In genomic region chr14:27507894-27508643, GRCm38 (mm10) we compare ENCODE assay signal across 8 mouse cellular contexts. TPM values are rescaled to one million over a fixed set of nuclear protein-coding genes. Genes with fewer than 3 reads are reported as not detected.
DNase-seq lines count a peak whose midpoint lies in the region; ATAC-seq and TF ChIP-seq lines count a peak whose summit lies in the region.

Gene Ccdc66 (minus strand): TSS chr14:27508460.

- 0 out of 2 replicates have a peak within 1 kb of the TSS, but pooled peaks have one; percentile 31 for H3K27ac ChIP-seq in cortical plate, adult 2 months (ENCODE audit: insufficient read depth, low read length)

- TF ChIP-seq POLR2A in cortical plate, adult 2 months (IDR thresholded peaks at IDR 0.05; ENCODE audit: extremely low read depth, insufficient read depth, low read length): peak; percentile 42; the same call in 1 of the 2 replicates

- DNase-seq in gastrocnemius, postnatal 10 days: peak; percentile 97
- peak; percentile 96 for DNase-seq in induced T-regulatory cell, adult 2 months (ENCODE audit: low read depth)
- peak; percentile 96 to 100 for DNase-seq in left cerebral cortex, adult 9 months (ENCODE audit: low spot score in 2 of 2)
- peak; percentile 94 for DNase-seq in right cerebral cortex, postnatal 14 days
- peak; percentile 99 to 100 for DNase-seq in urinary bladder, postnatal 36 days (ENCODE audit: low spot score in 2 of 2)

- peak; percentile 92 for ATAC-seq in activated CD4-positive, CD25-positive, alpha-beta regulatory T cell, adult 4 months
- peak; percentile 99 for ATAC-seq in megakaryocyte progenitor cell, adult 5-6 weeks (replicated peaks; ENCODE audit: poor library complexity)

- H3K4me3 ChIP-seq in cortical plate, adult 2 months (ENCODE audit: insufficient read depth, low read length): peak within 1 kb of the TSS; percentile 83

- TF ChIP-seq CTCF in cortical plate, adult 2 months (IDR thresholded peaks at IDR 0.05; ENCODE audit: extremely low read depth, insufficient read depth, low read length): no peak

- H3K4me1 ChIP-seq in cortical plate, adult 2 months (ENCODE audit: control insufficient read depth, insufficient read depth, low read length): no peaks in the 10 kb centered on the region

RNA-seq across cellular contexts. Expression of gene Ccdc66, which starts in this region (rescaled TPM):
- 10 to 100 TPM in 1 of 2 experiments, 1 to 10 TPM in 1; 8.6 to 18.6 TPM for polyA plus RNA-seq in activated CD4-positive, CD25-positive, alpha-beta regulatory T cell, adult 4 months (2017; shearing (Covaris generic))
- 10.5 and 12.0 TPM in 2 replicates for polyA plus RNA-seq in cortical plate, adult 2 months (2012; rRNA removed)
- 10 to 100 TPM in 1 of 2 experiments, 1 to 10 TPM in 1; 8.3 to 10.4 TPM for total RNA-seq in gastrocnemius, postnatal 10 days (2021)
- total RNA-seq in megakaryocyte progenitor cell, adult 5-6 weeks (2015): 13.1 and 14.2 TPM in 2 replicates
- total RNA-seq in megakaryocyte progenitor cell, adult 5-6 weeks (2017): 13.4 and 16.0 TPM in 2 replicates

Comparison
In these comparisons a context has a peak if more than half of its experiments do, and no peak if none do; other contexts are left out.
1. Peak in every context shown above with its lines: DNase-seq, ATAC-seq, H3K4me3 ChIP-seq and H3K27ac ChIP-seq.